Mouse (Mus musculus) intestine, embryonic 14.5 days (tissue): ENCODE measurements around the gene B3galt4. TPM values are rescaled to one million over a fixed set of nuclear protein-coding genes. Genes with fewer than 3 reads are reported as not detected.
"Not testable (repeated sequence)": the region's sequence is repeated elsewhere in the genome, so short reads cannot be mapped to it uniquely, and the experiment has no call there.

ENCODE experiments used
- ATAC-seq: fragments of 200-750 bp; cut with Nextera tagmentation; replicated peaks from 2 replicates; pipeline ENCODE4 v1.8.0; 2017; ENCODE audit warnings: low read depth, moderate number of reproducible peaks, moderate TSS enrichment, moderate library complexity; ENCODE audit not compliant: low FRiP score, low TSS enrichment
- DNase-seq: peaks from one replicate; pipeline ENCODE4 v3.0.0-alpha.2; 2018; ENCODE audit warnings: low spot score
- H3K27ac ChIP-seq: fragments of 300-500 bp; sonication (generic); 2 replicates; pipeline ENCODE4 v1.5.1; 2014; ENCODE audit warnings: low read depth, mild to moderate bottlenecking, control low read depth
- H3K27me3 ChIP-seq: fragments of 300-500 bp; sonication (generic); replicated peaks from 2 replicates; pipeline ENCODE4 v1.6.1; 2014; ENCODE audit warnings: low read length, control low read depth; ENCODE audit not compliant: control insufficient read depth, insufficient read depth
- H3K36me3 ChIP-seq: fragments of 300-500 bp; sonication (generic); 2 replicates; pipeline ENCODE4 v1.6.1; 2014; ENCODE audit warnings: low read length, control low read depth; ENCODE audit not compliant: control insufficient read depth, insufficient read depth
- H3K4me1 ChIP-seq: fragments of 300-500 bp; sonication (generic); replicated peaks from 2 replicates; pipeline ENCODE4 v1.6.1; 2014; ENCODE audit warnings: low read length, control low read depth, mixed read lengths; ENCODE audit not compliant: control insufficient read depth, insufficient read depth
- H3K4me2 ChIP-seq: fragments of 300-500 bp; sonication (generic); 2 replicates; pipeline ENCODE4 v1.6.1; 2014; ENCODE audit warnings: low read length
- H3K4me3 ChIP-seq: fragments of 300-500 bp; sonication (generic); 2 replicates; pipeline ENCODE4 v1.5.1; 2014; ENCODE audit warnings: low read depth, low read length, control low read depth, mixed read lengths
- H3K9ac ChIP-seq: fragments of 300-500 bp; sonication (generic); 2 replicates; pipeline ENCODE4 v1.6.1; 2014; ENCODE audit warnings: mild to moderate bottlenecking, low read length
- H3K9me3 ChIP-seq: fragments of 300-500 bp; sonication (generic); 2 replicates; pipeline ENCODE4 v1.6.1; 2016; ENCODE audit warnings: low read length, control low read depth; ENCODE audit not compliant: control insufficient read depth
- WGBS: fragments of 180-500 bp; shearing (Covaris S2); extraction: QIAGEN DNeasy Blood & Tissue Kit; methylation state at CpG from one replicate; pipeline ENCODE4 v1.1.7; 2014; 5-methylcytosine and 5-hydroxymethylcytosine counted together
- polyA plus RNA-seq: library from polyadenylated mRNA; unstranded; fragments of >200 nt; fragmentation: Nextera tagmentation; extraction: Ambion mirVana; gene quantifications from 2 replicates; pipeline ENCODE4 v1.2.1, GENCODE M21; 2014

The B3galt4 gene
- 3.7 and 4.9 TPM in 2 replicates for polyA plus RNA-seq

GRCm38 (mm10) chr17:33951021-33951946, at the start of gene B3galt4:
B3galt4 (minus strand) TSS chr17:33951488.
- WGBS = under 1% methylated on average over 45 of the region's 45 CpGs
- H3K4me2 ChIP-seq = peak within 1 kb of the TSS; percentile 82
- H3K4me3 ChIP-seq = peak within 1 kb of the TSS; percentile 45
- H3K9ac ChIP-seq = peak within 1 kb of the TSS; percentile 55
- no peaks in the 10 kb centered on the region for H3K27me3 ChIP-seq
- DNase-seq (peak; percentile 91), ATAC-seq (peak; percentile 75)
- H3K27ac ChIP-seq = peak within 1 kb of the TSS; percentile 92
- peaks cover 42% of the 10 kb centered on the region for H3K4me1 ChIP-seq
- H3K9me3 ChIP-seq = no peaks in the 10 kb centered on the region
- peaks cover 56% of the 10 kb centered on the region for H3K36me3 ChIP-seq

- not testable (repeated sequence) for H3K4me1 ChIP-seq, H3K4me3 ChIP-seq, H3K9me3 ChIP-seq, H3K4me2 ChIP-seq, H3K27ac ChIP-seq, H3K36me3 ChIP-seq, DNase-seq, H3K9ac ChIP-seq, ATAC-seq
- 47% methylated on average over 2 of the region's 2 CpGs for WGBS
- peaks cover 23% of the 10 kb centered on the region for H3K27me3 ChIP-seq
Observed at GRCm38 (mm10) chr17:34000796-34001195, 49.5 kb upstream of the B3galt4 start.

- DNase-seq (peak; percentile 83), ATAC-seq (peak; percentile 90)
- Histone ChIP-seq H3K27me3 (peaks cover 23% of the 10 kb centered on the region), H3K4me3 (peak within 1 kb of the TSS; percentile 47), H3K27ac (no peak within 1 kb of the TSS), H3K36me3 (no peaks in the 10 kb centered on the region), H3K9ac (peak within 1 kb of the TSS; percentile 37), H3K4me1 (0 out of 2 replicates have a peak, but pooled peaks cover 4% of the 10 kb centered on the region), H3K9me3 (no peaks in the 10 kb centered on the region), H3K4me2 (peak within 1 kb of the TSS; percentile 94)
- WGBS = under 1% methylated on average over 28 of the region's 30 CpGs
Observed at GRCm38 (mm10) chr17:34000150-34000537, 48.9 kb upstream of the B3galt4 start, which contains the start of gene H2-K1. H2-K1 (minus strand) TSS chr17:34000347.

- no peaks in the 10 kb centered on the region for H3K9me3 ChIP-seq
- peak overlapping the region; percentile 47 for H3K4me3 ChIP-seq
- H3K9ac ChIP-seq = peak overlapping the region; percentile 37
- H3K27me3 ChIP-seq = peaks cover 23% of the 10 kb centered on the region
- WGBS = 1% methylated on average over 86 of the region's 87 CpGs
- peak overlapping the region; percentile 94 for H3K4me2 ChIP-seq
- no peaks in the 10 kb centered on the region for H3K36me3 ChIP-seq
- H3K4me1 ChIP-seq = 0 out of 2 replicates have a peak, but pooled peaks cover 4% of the 10 kb centered on the region
- H3K27ac ChIP-seq = no peak overlapping the region
- DNase-seq (peak; percentile 59), ATAC-seq (peak; percentile 48)
Observed at GRCm38 (mm10) chr17:33999341-34000149, 48.3 kb upstream of the B3galt4 start.

GRCm38 (mm10) chr17:33998697-33999096, 47.4 kb upstream of the B3galt4 start:
- not testable (repeated sequence) for H3K9me3 ChIP-seq, H3K4me1 ChIP-seq, H3K4me2 ChIP-seq, H3K9ac ChIP-seq, H3K4me3 ChIP-seq, DNase-seq, H3K27ac ChIP-seq, ATAC-seq, H3K36me3 ChIP-seq
- 46% methylated on average over 5 of the region's 5 CpGs for WGBS
- H3K27me3 ChIP-seq = peaks cover 23% of the 10 kb centered on the region

GRCm38 (mm10) chr17:33997025-33997424, 45.7 kb upstream of the B3galt4 start:
- not testable (repeated sequence) for ATAC-seq, H3K4me1 ChIP-seq, H3K27ac ChIP-seq, H3K36me3 ChIP-seq, H3K9me3 ChIP-seq, H3K4me3 ChIP-seq, DNase-seq, H3K4me2 ChIP-seq, H3K9ac ChIP-seq
- H3K27me3 ChIP-seq = peaks cover 23% of the 10 kb centered on the region
- WGBS = 97% methylated on average over 2 of the region's 2 CpGs

GRCm38 (mm10) chr17:33995651-33996050, 44.4 kb upstream of the B3galt4 start:
- 32% methylated on average over 3 of the region's 3 CpGs for WGBS

GRCm38 (mm10) chr17:33994959-33995358, 43.7 kb upstream of the B3galt4 start:
- Histone ChIP-seq H3K36me3 (no peaks in the 10 kb centered on the region), H3K4me3 (no peak overlapping the region), H3K27ac (no peak overlapping the region), H3K9me3 (no peaks in the 10 kb centered on the region), H3K4me2 (no peak overlapping the region), H3K9ac (no peak overlapping the region), H3K4me1 (0 out of 2 replicates have a peak, but pooled peaks cover 3% of the 10 kb centered on the region), H3K27me3 (peaks cover 9% of the 10 kb centered on the region)
- WGBS = 88% methylated on average over 8 of the region's 8 CpGs
- DNase-seq (no peak), ATAC-seq (no peak)

More at GRCm38 (mm10) chr17:33995651-33996050, 44.4 kb upstream of the B3galt4 start:
- no peak overlapping the region for H3K4me2 ChIP-seq
- 0 out of 2 replicates have a peak, but pooled peaks cover 4% of the 10 kb centered on the region for H3K4me1 ChIP-seq
- ATAC-seq = no peak
- no peak overlapping the region for H3K27ac ChIP-seq
- DNase-seq = no peak
- H3K36me3 ChIP-seq = no peaks in the 10 kb centered on the region
- peaks cover 14% of the 10 kb centered on the region for H3K27me3 ChIP-seq
- H3K4me3 ChIP-seq = no peak overlapping the region
- no peaks in the 10 kb centered on the region for H3K9me3 ChIP-seq
- no peak overlapping the region for H3K9ac ChIP-seq
